Mouse (Mus musculus): ENCODE measurements around the gene Gtdc1. TPM values are rescaled to one million over a fixed set of nuclear protein-coding genes. Genes with fewer than 3 reads are reported as not detected.

Gtdc1 gene
- polyA plus RNA-seq, 1 experiment from 2014 or later: 5.7 TPM

DNA sequence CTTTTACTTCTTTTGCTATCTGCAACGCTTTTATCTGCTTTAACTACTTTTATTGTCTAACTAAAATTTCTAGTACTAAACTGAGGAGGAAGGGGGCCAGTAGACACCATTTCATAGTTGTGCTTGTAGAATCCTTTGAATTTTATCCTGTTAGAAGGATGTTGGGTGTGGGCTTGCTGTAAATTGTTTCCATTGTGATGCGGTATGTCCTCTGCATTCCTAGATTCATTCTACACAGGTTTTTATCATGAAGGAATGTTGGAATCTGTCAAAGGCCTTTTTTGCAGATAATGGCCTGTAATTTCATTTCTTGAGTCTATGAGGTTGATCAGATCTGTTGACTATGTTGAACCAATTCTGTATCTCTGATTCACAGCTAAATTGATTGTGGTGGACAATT, 146.5 kb downstream of the Gtdc1 start:
- no peak for TF ChIP-seq CTCF (IDR thresholded peaks at IDR 0.05; ENCODE audit: low read depth)
- no peak for ATAC-seq
- WGBS: 90% methylated on average over 2 of the region's 2 CpGs
- Histone ChIP-seq H3K36me3 (ENCODE audit: control insufficient read depth, insufficient read depth) (no peaks in the 10 kb centered on the region), H3K9ac (ENCODE audit: low read depth, low read length) (no peak overlapping the region), H3K27ac (ENCODE audit: low read depth, low read length) (no peak overlapping the region), H3K4me1 (replicated peaks; ENCODE audit: control insufficient read depth, insufficient read depth, low read length) (no peaks in the 10 kb centered on the region), H3K9me3 (ENCODE audit: control insufficient read depth) (no peaks in the 10 kb centered on the region), H3K4me2 (replicated peaks; ENCODE audit: low read depth) (no peak overlapping the region), H3K27me3 (replicated peaks; ENCODE audit: control insufficient read depth, insufficient read depth, low read length) (no peaks in the 10 kb centered on the region), H3K4me3 (ENCODE audit: low read depth, low read length) (no peak overlapping the region)

DNA sequence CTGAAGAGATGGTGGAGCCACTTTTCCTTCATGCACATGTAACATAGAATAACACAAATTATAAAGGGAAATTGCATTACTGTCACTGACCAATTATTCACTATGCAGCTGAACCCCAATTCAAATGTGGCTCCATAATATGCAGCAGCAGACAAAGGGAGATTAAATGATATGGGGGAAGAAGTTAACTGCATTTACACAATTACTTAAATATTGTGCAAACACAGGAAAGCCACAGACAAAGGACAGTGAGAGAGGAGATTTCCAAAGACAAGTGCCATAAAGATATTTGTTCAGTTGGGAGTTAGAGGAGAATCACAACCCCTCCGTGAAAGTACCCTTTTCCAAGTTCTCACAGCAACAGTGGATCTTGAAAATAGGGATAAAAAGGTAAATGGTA, 163.6 kb downstream of the Gtdc1 start:
- no peaks in the 10 kb centered on the region for H3K4me1 ChIP-seq (replicated peaks; ENCODE audit: control insufficient read depth, insufficient read depth, low read length)
- H3K4me2 ChIP-seq (replicated peaks; ENCODE audit: low read depth): no peak overlapping the region
- H3K9ac ChIP-seq (ENCODE audit: low read depth, low read length): no peak overlapping the region
- no peaks in the 10 kb centered on the region for H3K9me3 ChIP-seq (ENCODE audit: control insufficient read depth)
- no peaks in the 10 kb centered on the region for H3K27me3 ChIP-seq (replicated peaks; ENCODE audit: control insufficient read depth, insufficient read depth, low read length)
- WGBS: 58% methylated on average over 1 of the region's 1 CpGs
- no peak for TF ChIP-seq CTCF (IDR thresholded peaks at IDR 0.05; ENCODE audit: low read depth)
- no peak overlapping the region for H3K27ac ChIP-seq (ENCODE audit: low read depth, low read length)
- H3K4me3 ChIP-seq (ENCODE audit: low read depth, low read length): no peak overlapping the region
- no peaks in the 10 kb centered on the region for H3K36me3 ChIP-seq (ENCODE audit: control insufficient read depth, insufficient read depth)
- ATAC-seq: no peak

- Histone ChIP-seq H3K36me3 (ENCODE audit: control insufficient read depth, insufficient read depth) (no peaks in the 10 kb centered on the region), H3K27me3 (replicated peaks; ENCODE audit: control insufficient read depth, insufficient read depth, low read length) (no peaks in the 10 kb centered on the region), H3K4me2 (replicated peaks; ENCODE audit: low read depth) (no peak overlapping the region), H3K9ac (ENCODE audit: low read depth, low read length) (no peak overlapping the region), H3K4me3 (ENCODE audit: low read depth, low read length) (no peak overlapping the region), H3K27ac (ENCODE audit: low read depth, low read length) (no peak overlapping the region), H3K9me3 (ENCODE audit: control insufficient read depth) (no peaks in the 10 kb centered on the region), H3K4me1 (replicated peaks; ENCODE audit: control insufficient read depth, insufficient read depth, low read length) (no peaks in the 10 kb centered on the region)
- WGBS: 94% methylated on average over 1 of the region's 1 CpGs
- no peak for TF ChIP-seq CTCF (IDR thresholded peaks at IDR 0.05; ENCODE audit: low read depth)
- no peak for ATAC-seq
Observed at GRCm38 (mm10) chr2:44736618-44737017, 190.8 kb downstream of the Gtdc1 start.

DNA sequence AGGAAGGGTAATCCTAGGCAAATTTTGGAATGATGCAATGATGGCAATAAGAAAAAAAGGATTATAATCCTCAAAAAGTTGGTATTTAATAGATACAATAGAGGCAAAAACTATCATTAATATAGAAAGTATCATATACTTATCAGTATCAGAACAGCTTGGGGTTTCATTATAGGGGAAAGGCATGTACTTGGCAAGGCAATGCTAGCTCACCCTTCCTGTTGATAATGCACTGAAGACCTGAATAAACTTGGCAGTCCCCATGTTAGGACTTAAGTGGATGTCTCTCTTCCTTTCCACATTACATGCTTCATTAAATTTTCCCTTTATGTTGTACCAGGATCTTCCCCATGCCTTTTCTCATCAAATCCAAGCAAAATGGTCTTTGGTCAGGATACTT, 206.0 kb downstream of the Gtdc1 start:
- Histone ChIP-seq H3K9me3 (ENCODE audit: control insufficient read depth) (no peaks in the 10 kb centered on the region), H3K4me3 (ENCODE audit: low read depth, low read length) (no peak overlapping the region), H3K27ac (ENCODE audit: low read depth, low read length) (no peak overlapping the region), H3K9ac (ENCODE audit: low read depth, low read length) (no peak overlapping the region), H3K4me2 (replicated peaks; ENCODE audit: low read depth) (no peak overlapping the region), H3K4me1 (replicated peaks; ENCODE audit: control insufficient read depth, insufficient read depth, low read length) (no peaks in the 10 kb centered on the region), H3K36me3 (ENCODE audit: control insufficient read depth, insufficient read depth) (no peaks in the 10 kb centered on the region), H3K27me3 (replicated peaks; ENCODE audit: control insufficient read depth, insufficient read depth, low read length) (no peaks in the 10 kb centered on the region)
- no peak for TF ChIP-seq CTCF (IDR thresholded peaks at IDR 0.05; ENCODE audit: low read depth)
- no peak for ATAC-seq

DNA sequence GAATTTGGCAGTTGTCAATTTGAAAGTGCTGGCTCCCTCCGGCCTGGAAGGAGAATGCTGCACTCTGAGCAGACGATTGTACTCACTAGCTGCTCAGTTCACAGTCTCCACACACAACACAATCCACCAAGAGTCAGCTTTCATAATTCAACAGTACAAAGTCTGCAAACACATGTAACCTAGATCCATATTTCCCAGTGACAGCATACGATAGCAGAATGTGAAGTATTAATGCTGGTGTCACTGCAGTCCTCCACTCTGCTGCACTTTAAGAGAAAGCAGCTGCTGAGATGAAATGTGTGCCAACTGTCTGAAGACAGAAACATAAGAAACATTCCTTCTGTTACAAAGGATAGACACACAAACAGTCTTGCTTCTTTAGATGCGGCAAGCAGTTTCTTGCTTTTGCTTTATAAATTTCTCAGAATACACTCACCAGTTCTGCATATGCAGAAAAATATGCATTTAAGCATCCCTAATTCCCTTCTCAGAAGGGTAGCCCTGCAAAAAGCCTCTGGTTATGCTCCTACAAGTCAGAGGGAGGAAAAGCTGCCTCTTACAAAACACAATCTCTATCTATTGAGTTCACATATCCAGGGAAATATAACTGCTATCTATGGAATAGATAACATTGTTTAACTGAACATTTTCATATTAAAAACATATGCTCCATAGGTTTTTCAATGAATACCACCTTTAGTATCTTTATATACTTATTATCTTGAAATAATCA, 221.4 kb downstream of the Gtdc1 start:
- no peak overlapping the region for H3K27ac ChIP-seq (ENCODE audit: low read depth, low read length)
- ATAC-seq: no peak
- no peak for TF ChIP-seq CTCF (IDR thresholded peaks at IDR 0.05; ENCODE audit: low read depth)
- peak overlapping the region; percentile 9; the same call in 1 of the 2 replicates for H3K4me2 ChIP-seq (replicated peaks; ENCODE audit: low read depth)
- WGBS: 64% methylated on average over 4 of the region's 4 CpGs
- no peaks in the 10 kb centered on the region for H3K27me3 ChIP-seq (replicated peaks; ENCODE audit: control insufficient read depth, insufficient read depth, low read length)
- H3K9me3 ChIP-seq (ENCODE audit: control insufficient read depth): no peaks in the 10 kb centered on the region
- H3K4me1 ChIP-seq (replicated peaks; ENCODE audit: control insufficient read depth, insufficient read depth, low read length): no peaks in the 10 kb centered on the region
- H3K36me3 ChIP-seq (ENCODE audit: control insufficient read depth, insufficient read depth): no peaks in the 10 kb centered on the region
- no peak overlapping the region for H3K9ac ChIP-seq (ENCODE audit: low read depth, low read length)
- H3K4me3 ChIP-seq (ENCODE audit: low read depth, low read length): no peak overlapping the region

DNA sequence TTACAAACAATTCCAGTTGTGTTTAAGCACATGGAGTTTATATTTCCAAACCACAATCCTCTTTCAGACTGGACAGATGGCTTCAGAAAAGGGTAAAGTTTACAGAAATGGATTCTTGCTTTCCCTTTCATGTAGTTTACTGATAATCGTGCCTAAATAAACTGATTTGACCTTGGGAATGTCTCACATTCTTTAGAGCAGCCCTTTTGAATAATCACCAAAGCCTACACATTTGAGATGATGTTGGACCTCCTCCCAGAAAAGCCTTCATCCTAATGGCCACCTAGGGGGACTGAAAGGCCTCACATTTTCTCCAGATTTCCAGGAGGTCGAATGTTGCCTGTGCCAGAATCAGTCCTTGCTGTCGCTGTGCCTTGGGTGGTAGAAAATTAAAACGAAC, 227.2 kb downstream of the Gtdc1 start:
- no peak for TF ChIP-seq CTCF (IDR thresholded peaks at IDR 0.05; ENCODE audit: low read depth)
- Histone ChIP-seq H3K36me3 (ENCODE audit: control insufficient read depth, insufficient read depth) (no peaks in the 10 kb centered on the region), H3K9ac (ENCODE audit: low read depth, low read length) (no peak overlapping the region), H3K27ac (ENCODE audit: low read depth, low read length) (no peak overlapping the region), H3K4me3 (ENCODE audit: low read depth, low read length) (no peak overlapping the region), H3K4me2 (replicated peaks; ENCODE audit: low read depth) (no peak overlapping the region), H3K9me3 (ENCODE audit: control insufficient read depth) (no peaks in the 10 kb centered on the region), H3K4me1 (replicated peaks; ENCODE audit: control insufficient read depth, insufficient read depth, low read length) (no peaks in the 10 kb centered on the region), H3K27me3 (replicated peaks; ENCODE audit: control insufficient read depth, insufficient read depth, low read length) (no peaks in the 10 kb centered on the region)
- WGBS: 60% methylated on average over 4 of the region's 4 CpGs
- no peak for ATAC-seq

Data from intestine, postnatal 0 days (tissue).